Mouse (Mus musculus): Measurements from ENCODE around the gene Prpf40b. TPM values are rescaled to one million over a fixed set of nuclear protein-coding genes. Genes with fewer than 3 reads are reported as not detected.

The Prpf40b gene
- polyA plus RNA-seq, 1 experiment from 2014 or later, result 34.8 TPM

DNA sequence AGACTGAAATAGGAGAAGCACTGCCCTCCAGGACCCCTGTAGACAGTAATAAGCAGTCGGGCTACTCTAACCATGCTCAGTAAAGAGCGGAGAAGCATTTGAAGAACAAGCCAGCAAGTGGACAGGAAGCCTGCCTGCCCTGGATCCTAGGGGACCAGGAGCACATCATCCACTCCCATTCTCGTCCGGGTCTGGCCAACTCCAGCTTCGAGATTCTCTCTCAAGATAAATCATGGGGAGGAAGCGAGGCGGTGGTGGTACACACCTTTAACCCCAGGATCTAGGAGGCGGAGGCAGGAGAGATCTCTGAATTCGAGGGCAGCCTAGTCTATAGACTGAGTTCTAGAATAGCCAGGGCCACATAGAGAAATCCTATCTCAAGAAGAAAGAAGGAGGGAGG, 29.3 kb downstream of the Prpf40b start:
- Histone ChIP-seq H3K27ac (ENCODE audit: low read length) (no peak overlapping the region), H3K4me3 (ENCODE audit: low read length) (no peak overlapping the region), H3K36me3 (ENCODE audit: control insufficient read depth, insufficient read depth, low read length) (peaks cover 12% of the 10 kb centered on the region; the same call in 1 of the 2 replicates), H3K4me1 (ENCODE audit: control insufficient read depth, insufficient read depth, low read length) (no peaks in the 10 kb centered on the region), H3K9me3 (ENCODE audit: control insufficient read depth, low read length) (no peaks in the 10 kb centered on the region), H3K27me3 (replicated peaks; ENCODE audit: control insufficient read depth, insufficient read depth, low read length) (no peaks in the 10 kb centered on the region), H3K4me2 (ENCODE audit: low read depth, low read length) (no peak overlapping the region), H3K9ac (ENCODE audit: low read depth, low read length) (no peak overlapping the region)
- no peak for ATAC-seq
- WGBS, result 80% methylated on average over 9 of the region's 9 CpGs

DNA sequence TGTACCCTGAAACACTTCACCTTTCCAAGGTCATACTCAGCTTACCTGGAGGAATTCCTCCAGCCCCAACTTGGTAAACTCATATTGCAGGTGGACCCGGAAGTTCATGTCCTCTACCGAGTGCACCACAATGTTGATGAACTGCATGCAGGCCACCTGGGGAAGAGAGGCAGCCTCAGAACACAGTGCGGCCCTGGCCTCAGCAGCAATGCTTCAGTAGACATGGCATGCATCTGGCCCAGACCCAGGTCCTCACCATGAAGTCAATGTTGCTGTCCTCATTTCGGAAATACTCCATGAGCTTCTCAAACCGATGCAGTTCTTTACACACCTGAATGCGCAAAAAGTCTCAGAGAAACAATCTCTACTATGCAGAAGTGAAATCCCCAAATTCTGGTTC, 30.7 kb downstream of the Prpf40b start:
- Histone ChIP-seq H3K4me1 (ENCODE audit: control insufficient read depth, insufficient read depth, low read length) (no peaks in the 10 kb centered on the region), H3K27ac (ENCODE audit: low read length) (no peak overlapping the region), H3K4me3 (ENCODE audit: low read length) (no peak overlapping the region), H3K9me3 (ENCODE audit: control insufficient read depth, low read length) (no peaks in the 10 kb centered on the region), H3K9ac (ENCODE audit: low read depth, low read length) (no peak overlapping the region), H3K36me3 (ENCODE audit: control insufficient read depth, insufficient read depth, low read length) (peaks cover 10% of the 10 kb centered on the region; the same call in 1 of the 2 replicates), H3K4me2 (ENCODE audit: low read depth, low read length) (no peak overlapping the region), H3K27me3 (replicated peaks; ENCODE audit: control insufficient read depth, insufficient read depth, low read length) (no peaks in the 10 kb centered on the region)
- WGBS, result 90% methylated on average over 6 of the region's 6 CpGs
- no peak for ATAC-seq

DNA sequence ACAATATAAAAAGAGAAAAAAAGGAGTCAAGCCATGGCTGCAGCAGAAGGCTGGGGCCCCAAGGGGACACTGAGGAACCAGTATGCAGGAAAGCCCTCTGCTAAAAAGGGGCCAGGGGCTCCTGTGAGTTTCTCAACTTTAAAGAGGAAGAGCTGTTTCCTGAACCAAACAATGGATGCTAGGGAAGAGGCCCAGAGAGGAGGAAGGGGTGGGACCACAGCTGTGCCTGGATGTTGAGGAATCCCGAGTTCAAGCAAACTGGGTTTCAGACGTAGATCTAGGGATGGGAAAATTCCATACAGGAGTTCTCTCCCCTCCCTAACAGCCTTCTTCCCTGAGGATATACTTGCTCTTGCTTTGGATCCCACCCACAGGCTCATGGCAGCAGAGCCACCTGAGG, 31.5 kb downstream of the Prpf40b start:
- Histone ChIP-seq H3K9ac (ENCODE audit: low read depth, low read length) (no peak overlapping the region), H3K9me3 (ENCODE audit: control insufficient read depth, low read length) (no peaks in the 10 kb centered on the region), H3K4me1 (ENCODE audit: control insufficient read depth, insufficient read depth, low read length) (peaks cover 6% of the 10 kb centered on the region), H3K36me3 (ENCODE audit: control insufficient read depth, insufficient read depth, low read length) (peaks cover 10% of the 10 kb centered on the region; the same call in 1 of the 2 replicates), H3K27ac (ENCODE audit: low read length) (no peak overlapping the region), H3K4me2 (ENCODE audit: low read depth, low read length) (no peak overlapping the region), H3K4me3 (ENCODE audit: low read length) (no peak overlapping the region), H3K27me3 (replicated peaks; ENCODE audit: control insufficient read depth, insufficient read depth, low read length) (no peaks in the 10 kb centered on the region)
- peak; percentile 31; the same call in 1 of the 2 replicates for ATAC-seq
- 44% methylated on average over 2 of the region's 2 CpGs for WGBS

DNA sequence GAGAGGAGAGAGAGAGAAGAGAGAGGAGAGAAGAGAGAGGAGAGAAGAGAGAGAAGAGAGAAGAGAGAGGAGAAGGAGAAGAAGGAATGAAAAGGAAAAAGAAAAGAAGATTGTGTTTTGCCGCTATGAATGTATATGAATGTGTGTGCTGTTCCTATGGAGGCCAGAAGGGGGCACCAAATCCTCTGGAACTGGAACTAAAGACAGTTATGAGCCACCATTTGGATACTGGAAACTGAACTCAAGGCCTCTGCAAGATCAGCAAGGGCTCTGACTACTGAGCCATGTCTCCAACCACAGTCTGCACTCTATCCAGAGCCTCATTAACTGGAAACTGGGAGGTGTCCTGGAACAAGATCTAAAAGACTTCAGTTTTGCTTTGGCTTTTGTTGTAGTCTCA, 32.1 kb downstream of the Prpf40b start:
- Histone ChIP-seq H3K4me2 (ENCODE audit: low read depth, low read length) (no peak overlapping the region), H3K4me1 (ENCODE audit: control insufficient read depth, insufficient read depth, low read length) (peaks cover 9% of the 10 kb centered on the region), H3K36me3 (ENCODE audit: control insufficient read depth, insufficient read depth, low read length) (peaks cover 10% of the 10 kb centered on the region; the same call in 1 of the 2 replicates), H3K9me3 (ENCODE audit: control insufficient read depth, low read length) (no peaks in the 10 kb centered on the region), H3K27ac (ENCODE audit: low read length) (no peak overlapping the region), H3K9ac (ENCODE audit: low read depth, low read length) (no peak overlapping the region), H3K4me3 (ENCODE audit: low read length) (no peak overlapping the region), H3K27me3 (replicated peaks; ENCODE audit: control insufficient read depth, insufficient read depth, low read length) (no peaks in the 10 kb centered on the region)
- ATAC-seq, result no peak
- WGBS, result 83% methylated on average over 1 of the region's 1 CpGs

DNA sequence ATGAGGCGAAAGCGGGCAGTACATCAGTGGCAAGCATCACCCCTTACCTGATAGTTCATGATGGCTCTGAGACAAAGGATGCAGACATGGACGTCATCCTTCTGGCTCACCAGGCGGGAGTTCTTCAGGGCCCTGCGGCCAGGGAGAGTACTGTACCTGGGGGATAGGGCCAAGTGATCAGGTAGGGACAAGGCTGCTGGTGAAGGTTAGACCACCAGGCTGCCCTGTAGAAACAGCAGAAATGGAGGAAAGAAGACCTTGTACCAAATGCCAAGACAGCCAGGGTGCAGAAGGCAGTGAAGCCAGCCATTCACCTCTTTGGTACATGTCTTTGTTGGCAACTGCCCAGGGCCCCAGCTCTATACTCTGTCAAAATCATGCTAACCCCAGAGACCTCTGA, 33.1 kb downstream of the Prpf40b start:
- no peaks in the 10 kb centered on the region for H3K9me3 ChIP-seq (ENCODE audit: control insufficient read depth, low read length)
- H3K36me3 ChIP-seq (ENCODE audit: control insufficient read depth, insufficient read depth, low read length), result peaks cover 10% of the 10 kb centered on the region; the same call in 1 of the 2 replicates
- H3K27ac ChIP-seq (ENCODE audit: low read length), result no peak overlapping the region
- H3K27me3 ChIP-seq (replicated peaks; ENCODE audit: control insufficient read depth, insufficient read depth, low read length), result no peaks in the 10 kb centered on the region
- WGBS, result 100% methylated on average over 5 of the region's 5 CpGs
- no peak overlapping the region for H3K4me2 ChIP-seq (ENCODE audit: low read depth, low read length)
- no peak for ATAC-seq
- H3K4me3 ChIP-seq (ENCODE audit: low read length), result no peak overlapping the region
- peaks cover 19% of the 10 kb centered on the region for H3K4me1 ChIP-seq (ENCODE audit: control insufficient read depth, insufficient read depth, low read length)
- H3K9ac ChIP-seq (ENCODE audit: low read depth, low read length), result no peak overlapping the region

DNA sequence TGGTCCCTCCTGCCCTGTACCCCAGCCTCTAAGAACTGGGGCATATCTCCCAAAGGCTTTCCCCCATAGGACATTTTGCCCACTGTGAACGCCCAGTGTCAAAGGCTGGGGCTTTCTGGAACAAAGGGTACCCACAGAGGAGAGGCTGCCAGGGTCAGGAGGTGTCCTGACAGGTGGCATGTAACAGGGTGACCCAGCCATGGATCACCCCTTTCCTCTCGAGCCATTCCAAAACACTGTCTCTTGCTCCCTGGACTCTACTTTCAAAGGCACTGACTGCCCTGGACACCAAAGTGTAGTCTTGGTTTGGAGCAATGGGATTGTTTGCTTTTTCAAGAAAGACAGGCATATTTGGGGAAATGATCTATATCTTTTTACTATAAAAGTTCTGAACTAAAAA, 35.4 kb downstream of the Prpf40b start:
- Histone ChIP-seq H3K4me2 (ENCODE audit: low read depth, low read length) (no peak overlapping the region), H3K27ac (ENCODE audit: low read length) (no peak overlapping the region), H3K9me3 (ENCODE audit: control insufficient read depth, low read length) (no peaks in the 10 kb centered on the region), H3K27me3 (replicated peaks; ENCODE audit: control insufficient read depth, insufficient read depth, low read length) (no peaks in the 10 kb centered on the region), H3K36me3 (ENCODE audit: control insufficient read depth, insufficient read depth, low read length) (peaks cover 9% of the 10 kb centered on the region; the same call in 1 of the 2 replicates), H3K9ac (ENCODE audit: low read depth, low read length) (no peak overlapping the region), H3K4me3 (ENCODE audit: low read length) (no peak overlapping the region), H3K4me1 (ENCODE audit: control insufficient read depth, insufficient read depth, low read length) (peaks cover 38% of the 10 kb centered on the region)
- 79% methylated on average over 2 of the region's 2 CpGs for WGBS
- no peak for ATAC-seq

DNA sequence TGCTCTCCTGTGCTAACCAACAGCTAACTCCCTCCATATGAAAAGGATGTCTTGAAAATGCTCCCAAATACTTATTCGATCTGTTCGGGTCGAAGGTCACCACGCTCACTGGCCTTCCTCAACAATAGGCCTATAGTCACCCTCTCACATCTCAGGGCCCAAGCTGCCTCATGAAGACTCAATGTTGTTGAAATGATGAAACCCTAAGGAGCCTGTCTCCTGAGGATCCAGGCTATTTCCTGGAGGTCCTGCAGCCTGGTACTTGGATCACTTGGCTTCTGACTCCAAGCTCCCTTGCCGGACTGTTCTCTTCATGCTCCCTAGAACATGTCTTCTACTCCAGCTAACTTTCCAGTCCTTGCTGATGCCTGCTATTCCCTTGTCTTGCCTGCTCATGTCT, 36.5 kb downstream of the Prpf40b start:
- Histone ChIP-seq H3K9me3 (ENCODE audit: control insufficient read depth, low read length) (no peaks in the 10 kb centered on the region), H3K27ac (ENCODE audit: low read length) (no peak overlapping the region), H3K36me3 (ENCODE audit: control insufficient read depth, insufficient read depth, low read length) (peaks cover 9% of the 10 kb centered on the region; the same call in 1 of the 2 replicates), H3K9ac (ENCODE audit: low read depth, low read length) (no peak overlapping the region), H3K27me3 (replicated peaks; ENCODE audit: control insufficient read depth, insufficient read depth, low read length) (no peaks in the 10 kb centered on the region), H3K4me2 (ENCODE audit: low read depth, low read length) (no peak overlapping the region), H3K4me1 (ENCODE audit: control insufficient read depth, insufficient read depth, low read length) (peaks cover 38% of the 10 kb centered on the region), H3K4me3 (ENCODE audit: low read length) (no peak overlapping the region)
- 89% methylated on average over 5 of the region's 5 CpGs for WGBS
- ATAC-seq, result no peak

DNA sequence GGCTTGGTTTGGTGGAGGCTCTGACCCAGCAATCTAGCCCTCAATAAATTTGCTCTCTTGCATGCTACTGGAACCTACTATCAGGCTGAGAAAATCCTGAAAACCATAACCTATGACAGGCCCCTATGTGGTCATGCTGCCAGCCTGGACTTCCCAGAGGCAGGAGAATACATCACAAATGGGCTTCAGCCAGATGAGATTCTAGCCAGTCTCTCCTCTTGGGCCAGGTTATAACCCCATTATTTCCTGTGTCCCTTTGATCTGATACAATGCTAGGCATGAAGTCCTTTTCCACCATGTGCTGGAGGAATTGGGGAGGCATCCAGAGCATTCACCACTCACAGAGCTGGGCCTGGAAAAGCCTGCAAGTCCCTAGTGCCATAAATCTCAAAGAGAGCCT, 37.2 kb downstream of the Prpf40b start:
- H3K4me2 ChIP-seq (ENCODE audit: low read depth, low read length), result no peak overlapping the region
- 0 out of 2 replicates have a peak overlapping the region, but pooled peaks have one; percentile 21 for H3K9ac ChIP-seq (ENCODE audit: low read depth, low read length)
- H3K27ac ChIP-seq (ENCODE audit: low read length), result peak overlapping the region; percentile 96
- ATAC-seq, result no peak
- no peak overlapping the region for H3K4me3 ChIP-seq (ENCODE audit: low read length)
- no peaks in the 10 kb centered on the region for H3K9me3 ChIP-seq (ENCODE audit: control insufficient read depth, low read length)
- no peaks in the 10 kb centered on the region for H3K27me3 ChIP-seq (replicated peaks; ENCODE audit: control insufficient read depth, insufficient read depth, low read length)
- peaks cover 7% of the 10 kb centered on the region; the same call in 1 of the 2 replicates for H3K36me3 ChIP-seq (ENCODE audit: control insufficient read depth, insufficient read depth, low read length)
- peaks cover 38% of the 10 kb centered on the region for H3K4me1 ChIP-seq (ENCODE audit: control insufficient read depth, insufficient read depth, low read length)

DNA sequence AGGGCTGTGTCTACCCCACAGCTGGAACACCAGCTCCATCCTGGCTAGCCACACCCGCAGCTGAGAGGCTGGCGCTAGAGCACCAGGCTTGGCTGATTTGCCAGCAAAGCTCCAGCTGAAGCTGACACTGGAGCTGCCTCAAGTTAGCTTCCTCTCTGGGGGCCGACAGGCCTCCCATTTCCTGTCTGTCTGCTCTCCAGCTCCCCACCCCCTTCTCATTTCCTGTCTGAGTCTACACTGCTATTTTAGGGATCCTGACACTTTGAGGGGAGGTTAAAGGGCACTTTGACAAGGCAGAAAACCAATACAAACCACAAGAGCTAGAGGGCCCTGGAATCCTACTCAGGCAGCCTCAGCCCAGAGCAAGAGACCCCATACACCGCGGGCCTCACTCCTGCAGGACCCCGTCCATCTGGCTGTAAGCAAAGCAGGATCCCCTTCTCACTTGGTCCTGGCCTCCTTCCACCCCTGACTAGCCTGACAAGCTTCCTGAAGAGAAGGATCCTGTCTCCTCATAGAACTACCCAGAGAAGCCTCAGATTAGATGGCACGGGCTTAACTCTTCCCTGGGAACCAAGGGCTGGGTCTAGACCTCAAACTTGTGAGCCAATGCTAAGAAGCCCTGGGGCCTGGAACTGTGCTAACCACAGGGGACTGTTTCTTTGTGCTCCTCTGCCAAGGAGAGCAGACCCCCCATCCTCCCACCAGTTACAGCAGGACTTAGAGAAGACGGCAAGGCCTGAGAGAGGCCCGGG, 38.2 kb downstream of the Prpf40b start:
- H3K9ac ChIP-seq (ENCODE audit: low read depth, low read length), result peak overlapping the region; percentile 21; the same call in 1 of the 2 replicates
- H3K4me1 ChIP-seq (ENCODE audit: control insufficient read depth, insufficient read depth, low read length), result peaks cover 38% of the 10 kb centered on the region
- peak; percentile 86 for ATAC-seq
- 40% methylated on average over 9 of the region's 9 CpGs for WGBS
- H3K9me3 ChIP-seq (ENCODE audit: control insufficient read depth, low read length), result no peaks in the 10 kb centered on the region
- H3K36me3 ChIP-seq (ENCODE audit: control insufficient read depth, insufficient read depth, low read length), result no peaks in the 10 kb centered on the region
- no peak overlapping the region for H3K4me2 ChIP-seq (ENCODE audit: low read depth, low read length)
- peak overlapping the region; percentile 96 for H3K27ac ChIP-seq (ENCODE audit: low read length)
- H3K4me3 ChIP-seq (ENCODE audit: low read length), result no peak overlapping the region
- H3K27me3 ChIP-seq (replicated peaks; ENCODE audit: control insufficient read depth, insufficient read depth, low read length), result no peaks in the 10 kb centered on the region
